Mouse (Mus musculus) heart, embryonic 13.5 days (tissue): ENCODE measurements around the gene Babam2. TPM values are rescaled to one million over a fixed set of nuclear protein-coding genes. Genes with fewer than 3 reads are reported as not detected.

Experiments
- ATAC-seq: fragments of 200-750 bp; cut with Nextera tagmentation; 2 replicates; pipeline ENCODE4 v1.8.0; 2017; ENCODE audit warnings: moderate TSS enrichment; ENCODE audit not compliant: insufficient number of reproducible peaks, low FRiP score, low TSS enrichment; ENCODE audit errors: extremely low read depth
- H3K27ac ChIP-seq: fragments of 300-500 bp; sonication (generic); replicated peaks from 2 replicates; pipeline ENCODE4 v1.5.1; 2015; ENCODE audit warnings: moderate library complexity, mild to moderate bottlenecking, inconsistent platforms
- H3K27me3 ChIP-seq: fragments of 300-500 bp; sonication (generic); replicated peaks from 2 replicates; pipeline ENCODE4 v1.6.1; 2015; ENCODE audit warnings: mild to moderate bottlenecking, inconsistent platforms
- H3K36me3 ChIP-seq: fragments of 300-500 bp; sonication (generic); 2 replicates; pipeline ENCODE4 v1.6.1; 2015; ENCODE audit warnings: mild to moderate bottlenecking, inconsistent platforms
- H3K4me1 ChIP-seq: fragments of 300-500 bp; sonication (generic); 2 replicates; pipeline ENCODE4 v1.6.1; 2015; ENCODE audit warnings: inconsistent platforms
- H3K4me2 ChIP-seq: fragments of 300-500 bp; sonication (generic); 2 replicates; pipeline ENCODE4 v1.6.1; 2015; ENCODE audit warnings: inconsistent platforms, mild to moderate bottlenecking, moderate library complexity
- H3K4me3 ChIP-seq: fragments of 300-500 bp; sonication (generic); 2 replicates; pipeline ENCODE4 v1.5.1; 2015; ENCODE audit warnings: moderate library complexity, mild to moderate bottlenecking, inconsistent platforms
- H3K9ac ChIP-seq: fragments of 300-500 bp; sonication (generic); 2 replicates; pipeline ENCODE4 v1.6.1; 2015; ENCODE audit warnings: inconsistent platforms, mild to moderate bottlenecking, moderate library complexity
- H3K9me3 ChIP-seq: fragments of 300-500 bp; sonication (generic); 2 replicates; pipeline ENCODE4 v1.6.1; 2016; ENCODE audit warnings: inconsistent platforms
- WGBS: fragments of 180-500 bp; shearing (Covaris S2); methylation state at CpG from one replicate; pipeline ENCODE4 v1.1.7; 2015; ENCODE audit warnings: mixed read lengths; 5-methylcytosine and 5-hydroxymethylcytosine counted together
- polyA plus RNA-seq: library from polyadenylated mRNA; unstranded; fragments of >200 nt; fragmentation: Nextera tagmentation; extraction: Ambion mirVana; gene quantifications from 2 replicates; pipeline ENCODE4 v1.2.1, GENCODE M21; 2015

Babam2 gene
- 43.3 and 63.5 TPM in 2 replicates for polyA plus RNA-seq

DNA sequence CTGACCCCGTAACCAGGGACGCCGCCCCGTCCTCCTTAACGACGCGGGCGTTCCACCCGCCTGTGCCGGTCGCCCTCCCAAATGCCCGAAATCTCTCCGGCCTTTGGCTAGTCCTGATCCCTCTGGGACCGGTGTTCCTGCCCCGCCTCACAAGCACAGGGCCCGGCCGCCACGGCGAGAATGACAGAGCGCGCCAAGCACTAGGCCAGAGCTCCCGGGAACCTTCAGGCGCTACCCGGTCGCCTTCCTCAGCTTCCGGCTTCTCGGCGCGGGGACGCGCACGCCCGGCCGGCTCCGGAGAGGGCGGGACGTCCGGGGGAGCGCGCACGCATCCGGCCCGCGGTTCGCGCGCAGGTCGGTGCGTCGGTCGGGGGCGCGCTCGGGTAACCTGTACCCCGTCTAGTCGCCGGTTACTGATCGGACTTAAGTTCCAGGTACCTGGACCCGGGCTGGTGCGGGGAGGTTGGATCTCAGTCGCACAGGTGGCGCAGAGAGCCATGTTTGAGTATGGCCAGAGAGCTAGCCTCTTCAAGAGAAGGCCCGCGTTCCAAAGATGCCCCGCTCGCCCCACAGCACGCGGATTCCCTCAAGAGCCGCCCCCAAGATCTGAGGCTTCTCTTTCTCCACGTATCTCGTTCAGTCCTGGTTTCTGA is at the start of gene Babam2:
Gene Babam2, plus strand, starts transcription at position 41 of the 653 bp plus-strand sequence.
- Histone ChIP-seq H3K36me3 (peaks cover 10% of the 10 kb centered on the region), H3K4me3 (peak within 1 kb of the TSS; percentile 80), H3K4me2 (peak within 1 kb of the TSS; percentile 83), H3K27ac (peak within 1 kb of the TSS; percentile 96), H3K9me3 (no peaks in the 10 kb centered on the region), H3K4me1 (peaks cover 21% of the 10 kb centered on the region), H3K27me3 (no peaks in the 10 kb centered on the region), H3K9ac (peak within 1 kb of the TSS; percentile 93)
- WGBS = under 1% methylated on average over 68 of the region's 71 CpGs
- ATAC-seq = peak; percentile 87

DNA sequence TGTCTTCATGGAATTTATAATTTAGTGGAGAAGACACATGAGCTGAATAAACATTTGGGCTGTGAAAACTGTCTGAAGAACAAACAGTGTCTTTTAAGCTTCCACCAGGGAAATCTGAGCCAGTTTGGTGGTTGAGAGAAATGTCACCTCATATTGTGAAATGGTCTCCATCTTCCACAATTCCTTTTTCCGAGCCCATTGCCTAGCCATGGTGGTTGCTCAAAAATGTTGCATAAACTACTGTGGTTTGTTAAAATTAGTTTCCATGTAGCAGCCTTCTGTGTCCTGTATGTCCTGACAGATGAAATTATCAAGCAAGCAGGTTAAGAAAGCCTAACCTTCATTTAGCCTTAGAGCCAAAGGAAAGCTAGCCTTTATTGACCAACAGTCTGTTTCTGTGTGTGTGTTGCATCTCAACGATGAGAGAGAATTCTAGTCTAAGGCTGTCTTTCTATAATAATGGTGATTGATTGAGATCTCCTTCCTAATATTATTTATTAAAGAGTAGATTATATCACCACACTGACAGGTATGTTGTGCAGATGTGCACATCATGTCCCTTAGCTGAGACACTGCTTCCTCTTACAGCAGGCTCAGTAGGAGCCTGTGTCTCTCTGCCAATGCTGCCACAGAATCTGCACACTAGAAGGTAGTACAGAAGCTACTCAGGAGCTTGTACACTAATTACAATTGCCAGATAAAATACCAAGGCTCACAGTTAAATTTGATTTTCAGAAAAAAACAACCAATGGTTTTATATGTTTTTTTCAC is 46.8 kb upstream of the Babam2 start:
- Histone ChIP-seq H3K4me3 (no peak overlapping the region), H3K4me2 (no peak overlapping the region), H3K4me1 (peaks cover 9% of the 10 kb centered on the region), H3K27ac (no peak overlapping the region), H3K9me3 (0 out of 2 replicates have a peak, but pooled peaks cover 2% of the 10 kb centered on the region), H3K27me3 (no peaks in the 10 kb centered on the region), H3K36me3 (peaks cover 9% of the 10 kb centered on the region), H3K9ac (no peak overlapping the region)
- WGBS = 83% methylated on average over 2 of the region's 2 CpGs
- no peak for ATAC-seq

- H3K9me3 ChIP-seq = 0 out of 2 replicates have a peak, but pooled peaks cover 2% of the 10 kb centered on the region
- no peak overlapping the region for H3K27ac ChIP-seq
- no peak overlapping the region for H3K4me2 ChIP-seq
- no peaks in the 10 kb centered on the region for H3K27me3 ChIP-seq
- WGBS = 83% methylated on average over 1 of the region's 1 CpGs
- no peak overlapping the region for H3K4me3 ChIP-seq
- peaks cover 6% of the 10 kb centered on the region for H3K36me3 ChIP-seq
- no peaks in the 10 kb centered on the region for H3K4me1 ChIP-seq
- H3K9ac ChIP-seq = no peak overlapping the region
- no peak for ATAC-seq
These were observed 41.7 kb upstream of the Babam2 start for GRCm38 (mm10) chr5:31655688-31656190.

- H3K36me3 ChIP-seq = no peaks in the 10 kb centered on the region
- no peak overlapping the region for H3K27ac ChIP-seq
- H3K9me3 ChIP-seq = no peaks in the 10 kb centered on the region
- WGBS = 24% methylated on average over 1 of the region's 1 CpGs
- H3K4me1 ChIP-seq = peaks cover 14% of the 10 kb centered on the region
- no peaks in the 10 kb centered on the region for H3K27me3 ChIP-seq
- no peak overlapping the region for H3K4me2 ChIP-seq
- H3K4me3 ChIP-seq = no peak overlapping the region
- no peak overlapping the region for H3K9ac ChIP-seq
- ATAC-seq = no peak
These were observed 31.3 kb upstream of the Babam2 start for GRCm38 (mm10) chr5:31666176-31666575.

- Histone ChIP-seq H3K36me3 (no peaks in the 10 kb centered on the region), H3K4me3 (no peak overlapping the region), H3K9ac (no peak overlapping the region), H3K27me3 (no peaks in the 10 kb centered on the region), H3K27ac (no peak overlapping the region), H3K4me2 (no peak overlapping the region), H3K9me3 (no peaks in the 10 kb centered on the region), H3K4me1 (peaks cover 18% of the 10 kb centered on the region)
- 82% methylated on average over 13 of the region's 13 CpGs for WGBS
- no peak for ATAC-seq
These were observed 29.0 kb upstream of the Babam2 start for GRCm38 (mm10) chr5:31668325-31668968.

GRCm38 (mm10) chr5:31669984-31670383 is 27.5 kb upstream of the Babam2 start:
- no peak for ATAC-seq
- no peaks in the 10 kb centered on the region for H3K27me3 ChIP-seq
- no peak overlapping the region for H3K4me3 ChIP-seq
- H3K9ac ChIP-seq = peak overlapping the region; percentile 44
- no peak overlapping the region for H3K4me2 ChIP-seq
- WGBS = 47% methylated on average over 5 of the region's 5 CpGs
- peaks cover 24% of the 10 kb centered on the region for H3K4me1 ChIP-seq
- no peaks in the 10 kb centered on the region for H3K36me3 ChIP-seq
- no peak overlapping the region for H3K27ac ChIP-seq
- H3K9me3 ChIP-seq = no peaks in the 10 kb centered on the region

DNA sequence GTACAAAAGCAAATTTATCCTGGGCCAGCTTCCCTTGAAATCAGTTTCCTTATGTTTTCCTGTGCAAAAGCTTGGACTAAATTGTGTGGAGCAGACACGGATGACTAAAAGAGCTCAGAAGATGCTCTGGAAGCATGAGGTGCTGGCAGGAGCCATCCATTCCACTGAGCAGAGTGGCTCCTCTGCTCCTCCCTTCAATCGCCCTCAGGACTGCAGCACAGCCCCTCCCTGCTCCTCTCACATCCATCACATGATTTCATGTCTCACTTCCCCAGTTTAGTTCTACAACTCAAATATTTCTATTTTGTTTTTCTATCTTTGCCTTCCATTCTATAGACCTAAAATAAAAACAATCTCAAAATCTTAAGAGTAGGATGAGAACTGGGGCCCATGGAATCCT is 26.3 kb upstream of the Babam2 start:
- no peak for ATAC-seq
- 56% methylated on average over 2 of the region's 2 CpGs for WGBS

DNA sequence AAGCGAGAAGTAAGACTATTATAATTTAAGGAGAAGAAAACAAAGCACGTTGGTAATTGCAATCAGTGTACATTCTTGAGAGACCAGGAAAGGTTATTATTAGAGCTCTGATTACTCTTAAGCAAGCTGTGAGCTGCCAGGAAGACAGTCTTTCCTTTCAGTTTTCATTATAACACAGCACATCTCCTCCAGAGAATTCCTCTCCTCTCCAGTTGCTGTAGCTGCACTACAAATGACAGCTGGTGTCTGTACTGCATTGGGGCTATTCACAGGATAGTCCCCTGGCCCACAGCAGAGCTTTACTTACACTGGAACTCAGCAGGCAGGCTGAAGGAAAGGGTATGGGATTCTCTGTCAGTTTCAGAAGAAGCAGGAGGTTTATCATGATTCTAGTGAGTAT is 24.1 kb upstream of the Babam2 start:
- Histone ChIP-seq H3K4me2 (no peak overlapping the region), H3K4me1 (peaks cover 20% of the 10 kb centered on the region), H3K9ac (no peak overlapping the region), H3K27me3 (no peaks in the 10 kb centered on the region), H3K27ac (no peak overlapping the region), H3K4me3 (no peak overlapping the region), H3K9me3 (no peaks in the 10 kb centered on the region), H3K36me3 (no peaks in the 10 kb centered on the region)
- ATAC-seq = no peak
- 49% methylated on average over 2 of the region's 2 CpGs for WGBS

More for the DNA sequence above, 26.3 kb upstream of the Babam2 start:
- Histone ChIP-seq H3K4me1 (peaks cover 24% of the 10 kb centered on the region), H3K4me2 (no peak overlapping the region), H3K27ac (no peak overlapping the region), H3K4me3 (no peak overlapping the region), H3K9ac (no peak overlapping the region), H3K36me3 (no peaks in the 10 kb centered on the region), H3K9me3 (no peaks in the 10 kb centered on the region), H3K27me3 (no peaks in the 10 kb centered on the region)

- no peak overlapping the region for H3K4me2 ChIP-seq
- ATAC-seq = no peak
- no peaks in the 10 kb centered on the region for H3K36me3 ChIP-seq
- no peaks in the 10 kb centered on the region for H3K27me3 ChIP-seq
- 0 out of 2 replicates have a peak, but pooled peaks cover 4% of the 10 kb centered on the region for H3K9me3 ChIP-seq
- no peak overlapping the region for H3K4me3 ChIP-seq
- WGBS = 73% methylated on average over 1 of the region's 1 CpGs
- peaks cover 9% of the 10 kb centered on the region for H3K4me1 ChIP-seq
- H3K27ac ChIP-seq = no peak overlapping the region
- H3K9ac ChIP-seq = no peak overlapping the region
These were observed 19.5 kb upstream of the Babam2 start for GRCm38 (mm10) chr5:31678000-31678399.

DNA sequence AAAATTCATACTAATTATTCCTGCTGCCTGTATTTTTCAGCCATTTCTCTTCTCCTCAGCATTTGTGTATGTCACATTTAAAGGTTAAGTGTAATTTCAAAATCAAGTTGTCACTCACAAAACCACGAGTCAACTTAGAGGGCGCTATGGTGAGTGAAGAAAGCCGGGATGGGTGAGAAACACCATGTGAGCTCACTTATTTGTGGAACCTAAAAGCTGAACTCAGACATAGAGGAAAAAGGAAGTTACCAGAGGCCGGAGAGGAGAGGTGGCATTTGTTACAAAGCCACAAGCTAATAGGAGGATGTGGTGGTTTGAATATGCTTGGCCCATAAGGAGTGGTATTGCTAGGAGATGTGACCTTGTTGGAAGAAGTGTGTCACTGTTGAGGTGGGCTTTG is 17.3 kb upstream of the Babam2 start:
- Histone ChIP-seq H3K4me3 (no peak overlapping the region), H3K36me3 (no peaks in the 10 kb centered on the region), H3K9me3 (0 out of 2 replicates have a peak, but pooled peaks cover 4% of the 10 kb centered on the region), H3K4me2 (no peak overlapping the region), H3K4me1 (0 out of 2 replicates have a peak, but pooled peaks cover 3% of the 10 kb centered on the region), H3K9ac (no peak overlapping the region), H3K27ac (no peak overlapping the region), H3K27me3 (no peaks in the 10 kb centered on the region)
- no peak for ATAC-seq
- WGBS = 80% methylated on average over 4 of the region's 4 CpGs

- whole genome bisulfite sequencing = 81% methylated on average over 1 of the region's 1 CpGs
- Histone ChIP-seq H3K9ac (no peak overlapping the region), H3K4me1 (0 out of 2 replicates have a peak, but pooled peaks cover 6% of the 10 kb centered on the region), H3K27ac (no peak overlapping the region), H3K36me3 (no peaks in the 10 kb centered on the region), H3K4me3 (no peak overlapping the region), H3K27me3 (no peaks in the 10 kb centered on the region), H3K4me2 (no peak overlapping the region), H3K9me3 (0 out of 2 replicates have a peak, but pooled peaks cover 4% of the 10 kb centered on the region)
- ATAC-seq = no peak
These were observed 15.2 kb upstream of the Babam2 start for GRCm38 (mm10) chr5:31682305-31682704.
